Mouse (Mus musculus) lung, adult 2 months (tissue): Measurements from ENCODE around the gene Shc1.

Source experiments
- CTCF ChIP-seq: fragments of 200-500 bp; IDR thresholded peaks from 2 replicates; pipeline ENCODE4 v1.5.1; 2011; ENCODE audit warnings: mild to moderate bottlenecking, low read length, control low read depth; ENCODE audit not compliant: insufficient read depth
- POLR2A ChIP-seq: fragments of 200-500 bp; IDR thresholded peaks from 2 replicates; pipeline ENCODE4 v1.6.1; 2011; ENCODE audit warnings: low read depth, mild to moderate bottlenecking, control low read depth, low read length, borderline replicate concordance; ENCODE audit errors: extremely low read depth

GRCm38 (mm10) chr3:89382033-89382882, 36.0 kb upstream of the Shc1 start:
- TF ChIP-seq POLR2A = no peak
- TF ChIP-seq CTCF = no peak
